Mouse (Mus musculus): ENCODE data around the gene Sel1l.

- TF ChIP-seq CTCF (IDR thresholded peaks at IDR 0.05; ENCODE audit: low read depth) (no peak), EP300 (IDR thresholded peaks at IDR 0.05; ENCODE audit: low read depth) (no peak)
These were observed 4.4 kb downstream of the Sel1l start for GRCm38 (mm10) chr12:91844542-91844941.
